Mouse (Mus musculus) testis, adult 2 months (tissue): ENCODE measurements around the gene Tcte1. TPM values are rescaled to one million over a fixed set of nuclear protein-coding genes. Genes with fewer than 3 reads are reported as not detected.

ENCODE experiments used
- H3K27ac ChIP-seq: fragments of 200-500 bp; 2 replicates; pipeline ENCODE4 v1.5.1; 2012; ENCODE audit warnings: low read depth, low read length; ENCODE audit not compliant: control insufficient read depth, insufficient read depth
- H3K27me3 ChIP-seq: fragments of 200-500 bp; 2 replicates; pipeline ENCODE4 v1.6.1; 2012; ENCODE audit warnings: mild to moderate bottlenecking, low read length, moderate library complexity; ENCODE audit not compliant: control insufficient read depth, insufficient read depth
- H3K36me3 ChIP-seq: fragments of 200-500 bp; 2 replicates; pipeline ENCODE4 v1.6.1; 2012; ENCODE audit warnings: mild to moderate bottlenecking, low read length; ENCODE audit not compliant: control insufficient read depth, insufficient read depth
- H3K4me1 ChIP-seq: fragments of 200-500 bp; 2 replicates; pipeline ENCODE4 v1.6.1; 2012; ENCODE audit warnings: low read length; ENCODE audit not compliant: control insufficient read depth, insufficient read depth
- H3K4me3 ChIP-seq: fragments of 200-500 bp; 2 replicates; pipeline ENCODE4 v1.5.1; 2012; ENCODE audit warnings: low read depth, mild to moderate bottlenecking, low read length, moderate library complexity, mixed read lengths; ENCODE audit not compliant: control insufficient read depth
- CTCF ChIP-seq: fragments of 200-500 bp; IDR thresholded peaks from 2 replicates; pipeline ENCODE4 v1.5.1; 2012; ENCODE audit warnings: low read depth, mild to moderate bottlenecking, inconsistent platforms, low read length, moderate library complexity; ENCODE audit not compliant: control insufficient read depth, insufficient read depth, insufficient replicate concordance
- POLR2A ChIP-seq: fragments of 200-500 bp; IDR thresholded peaks from 2 replicates; pipeline ENCODE4 v1.6.1; 2012; ENCODE audit warnings: low read depth, mild to moderate bottlenecking, inconsistent platforms, low read length, moderate library complexity; ENCODE audit not compliant: control insufficient read depth
- polyA plus RNA-seq: library from polyadenylated mRNA; depleted of rRNA; stranded (reverse); fragments of >200 nt; gene quantifications from 2 replicates; pipeline ENCODE4 v1.2.3, GENCODE M21; 2012

The Tcte1 gene
- polyA plus RNA-seq, 1 experiment, result 261 TPM

DNA sequence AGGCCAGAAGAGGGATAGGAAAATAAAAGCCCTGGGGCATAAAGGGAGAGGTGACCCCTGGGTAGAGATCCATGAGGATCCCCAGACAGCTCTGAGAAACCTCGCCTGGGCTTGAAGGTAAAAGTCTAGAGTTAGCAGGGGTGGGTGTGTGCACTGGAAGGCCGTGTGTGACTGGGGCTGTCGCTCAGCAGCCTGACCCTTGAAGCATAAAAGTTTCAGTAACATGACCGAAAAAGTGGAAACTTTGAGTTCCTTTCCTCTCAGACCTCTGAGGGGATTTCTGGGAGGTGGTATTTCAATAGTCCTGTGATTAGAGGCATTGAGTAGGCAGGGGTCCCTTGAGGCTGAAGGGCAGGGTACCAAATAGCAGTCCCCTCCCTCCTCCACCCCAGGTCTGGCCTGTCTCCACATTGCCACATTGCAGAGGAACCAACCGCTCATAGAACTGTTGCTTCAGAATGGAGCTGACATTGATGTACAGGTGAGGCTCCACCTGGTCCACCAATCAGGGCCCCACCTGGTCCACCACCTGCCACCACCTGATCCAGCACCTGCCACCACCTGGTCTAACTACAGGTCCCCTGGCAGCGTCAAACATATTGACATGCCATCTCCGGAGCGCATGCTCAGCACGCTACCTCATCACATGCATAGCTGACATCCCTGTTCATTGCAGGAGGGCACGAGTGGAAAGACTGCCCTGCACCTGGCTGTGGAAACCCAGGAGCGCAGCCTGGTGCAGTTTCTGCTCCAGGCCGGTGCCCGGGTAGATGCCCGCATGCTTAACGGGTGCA lies 36.7 kb downstream of the Tcte1 start:
- no peaks in the 10 kb centered on the region for H3K36me3 ChIP-seq
- peaks cover 15% of the 10 kb centered on the region for H3K4me1 ChIP-seq
- no peak for TF ChIP-seq CTCF
- no peak for TF ChIP-seq POLR2A
- H3K4me3 ChIP-seq, result no peak overlapping the region
- no peaks in the 10 kb centered on the region for H3K27me3 ChIP-seq
- H3K27ac ChIP-seq, result no peak overlapping the region

DNA sequence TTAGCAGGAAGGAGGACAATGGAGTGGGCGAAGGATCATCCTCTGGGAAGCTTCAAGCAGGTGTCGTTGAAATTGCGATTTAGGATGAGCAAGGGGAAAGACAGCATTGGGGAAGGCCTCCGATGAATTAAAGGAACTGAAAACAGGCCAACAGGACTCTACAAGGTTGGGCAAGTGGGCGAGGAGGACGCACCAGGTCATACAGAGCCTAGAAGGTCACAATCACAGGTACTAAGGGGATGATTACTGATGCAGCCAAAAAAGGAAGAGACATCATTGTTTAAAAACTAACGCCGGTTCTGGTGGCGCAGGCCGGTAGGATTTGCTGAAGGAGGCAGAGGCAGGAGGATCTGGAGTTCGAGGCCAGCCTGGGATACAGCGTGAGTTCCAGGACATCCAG lies 40.0 kb downstream of the Tcte1 start:
- Histone ChIP-seq H3K27me3 (no peaks in the 10 kb centered on the region), H3K27ac (no peak overlapping the region), H3K4me1 (peaks cover 9% of the 10 kb centered on the region), H3K4me3 (no peak overlapping the region), H3K36me3 (no peaks in the 10 kb centered on the region)
- TF ChIP-seq POLR2A, result no peak
- no peak for TF ChIP-seq CTCF

DNA sequence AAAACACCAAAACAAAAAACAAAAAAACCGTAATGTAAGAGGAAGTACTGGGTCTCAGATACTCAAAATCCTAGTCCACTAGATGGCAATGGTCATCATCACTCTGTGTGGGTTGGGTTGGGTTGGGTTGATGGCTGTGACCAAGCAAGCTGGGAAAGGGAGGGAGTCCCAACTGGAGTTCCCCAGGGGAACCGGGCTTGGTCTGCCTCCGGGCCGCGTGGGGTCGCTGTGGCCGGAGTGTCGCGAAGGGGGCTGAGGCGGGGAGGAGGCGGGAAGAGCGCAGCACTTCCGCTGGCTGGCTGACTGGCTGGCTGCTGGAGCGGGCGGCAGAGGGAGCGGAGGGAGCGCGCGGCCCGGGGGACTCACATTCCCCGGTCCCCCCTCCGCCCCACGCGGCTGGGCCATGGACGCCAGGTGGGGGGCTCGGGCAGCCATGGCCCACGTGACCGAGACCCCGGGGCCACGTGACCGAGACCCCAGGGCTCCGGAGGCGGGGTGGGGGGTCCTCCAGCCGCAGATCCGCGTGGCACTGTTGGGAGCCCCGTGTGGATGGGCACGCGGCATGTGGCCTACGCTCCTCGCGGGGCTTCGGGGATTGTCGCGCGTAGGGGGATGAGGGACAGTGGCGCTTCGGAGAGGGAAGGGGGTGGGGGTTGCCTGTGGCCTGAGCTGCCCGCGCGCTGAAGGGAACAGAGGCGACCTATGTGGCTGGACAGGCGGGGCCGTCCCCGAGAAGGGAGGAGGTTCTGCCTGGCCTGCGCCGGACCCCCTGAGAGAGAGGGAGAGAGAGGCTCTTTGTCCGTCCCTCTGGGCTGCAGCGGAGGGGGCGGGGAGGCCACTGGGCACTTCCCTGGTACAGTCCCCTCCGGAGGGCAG lies 40.7 kb downstream of the Tcte1 start, which contains the start of gene Slc35b2:
TSS of gene Slc35b2 (plus strand) at position 220 of the 876 bp plus-strand sequence.
- no peaks in the 10 kb centered on the region for H3K36me3 ChIP-seq
- peaks cover 9% of the 10 kb centered on the region for H3K4me1 ChIP-seq
- peak within 1 kb of the TSS; percentile 55 for H3K27ac ChIP-seq

DNA sequence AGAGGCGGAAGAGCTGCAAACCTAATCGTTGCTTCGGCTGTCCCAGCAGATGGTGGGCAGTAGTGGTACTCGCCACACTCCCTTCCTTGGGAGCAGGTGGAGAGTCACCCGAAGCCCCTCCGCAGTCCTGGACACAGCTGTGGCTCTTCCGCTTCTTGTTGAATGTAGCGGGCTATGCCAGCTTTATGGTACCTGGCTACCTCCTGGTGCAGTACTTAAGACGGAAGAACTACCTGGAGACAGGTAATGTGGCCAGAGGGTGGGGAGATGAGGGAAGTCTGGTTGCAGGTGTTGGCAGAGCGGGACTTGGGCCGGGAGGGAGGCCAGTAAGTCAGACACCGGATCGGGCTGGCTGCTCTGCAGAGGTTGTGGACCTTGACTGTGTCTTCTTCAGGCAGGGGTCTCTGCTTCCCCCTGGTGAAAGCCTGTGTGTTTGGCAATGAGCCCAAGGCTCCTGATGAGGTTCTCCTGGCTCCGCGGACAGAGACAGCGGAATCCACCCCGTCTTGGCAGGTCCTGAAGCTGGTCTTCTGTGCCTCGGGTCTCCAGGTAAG lies 41.4 kb downstream of the Tcte1 start:
- Histone ChIP-seq H3K27me3 (no peaks in the 10 kb centered on the region), H3K36me3 (no peaks in the 10 kb centered on the region; the same call in 1 of the 2 replicates), H3K4me1 (peaks cover 9% of the 10 kb centered on the region), H3K27ac (peak overlapping the region; percentile 55), H3K4me3 (peak overlapping the region; percentile 83)
- no peak for TF ChIP-seq POLR2A
- no peak for TF ChIP-seq CTCF

More for the DNA sequence above, 40.7 kb downstream of the Tcte1 start, which contains the start of gene Slc35b2:
- peak; percentile 69; the same call in 1 of the 2 replicates for TF ChIP-seq CTCF
- TF ChIP-seq POLR2A, result peak; percentile 55; the same call in 1 of the 2 replicates
- H3K4me3 ChIP-seq, result peak within 1 kb of the TSS; percentile 83
- no peaks in the 10 kb centered on the region for H3K27me3 ChIP-seq

DNA sequence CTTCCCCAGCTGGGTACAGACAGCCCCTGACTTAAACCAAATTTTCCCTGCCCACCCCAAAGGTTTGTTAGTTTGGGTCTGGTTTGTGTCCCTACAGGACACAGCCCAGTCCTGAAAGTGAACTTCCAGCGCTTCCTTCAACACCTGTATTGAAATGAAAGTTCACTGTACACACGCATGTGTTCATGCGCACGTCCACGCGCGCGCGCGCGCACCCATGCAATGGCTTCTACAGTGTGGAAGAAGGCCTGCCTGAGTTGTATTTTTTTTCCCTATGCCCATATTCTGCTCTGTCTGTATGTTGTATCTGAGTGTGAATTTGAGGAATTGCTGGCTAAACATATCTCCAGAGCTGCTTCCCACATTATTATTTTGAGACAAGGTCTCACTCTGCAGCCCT lies 41.9 kb downstream of the Tcte1 start:
- Histone ChIP-seq H3K27me3 (no peaks in the 10 kb centered on the region), H3K4me3 (no peak overlapping the region), H3K36me3 (no peaks in the 10 kb centered on the region; the same call in none of the 2 replicates), H3K4me1 (peaks cover 9% of the 10 kb centered on the region), H3K27ac (no peak overlapping the region)
- TF ChIP-seq POLR2A (no peak), CTCF (no peak)

DNA sequence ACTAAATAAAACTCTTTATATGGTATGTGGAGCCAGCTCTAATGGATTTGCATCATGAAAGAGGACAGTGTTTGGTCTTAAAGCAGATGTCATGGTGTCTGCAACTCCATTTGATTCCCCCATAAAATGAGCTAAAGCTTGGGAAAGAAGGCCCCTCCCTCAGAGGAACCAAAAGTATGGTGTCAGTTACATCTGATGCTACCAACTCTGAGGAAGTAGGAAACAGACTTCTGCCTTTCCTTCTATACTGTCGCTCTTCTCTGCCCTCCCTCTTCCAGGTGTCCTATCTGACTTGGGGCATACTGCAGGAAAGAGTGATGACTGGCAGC lies 42.8 kb downstream of the Tcte1 start:
- H3K27me3 ChIP-seq, result no peaks in the 10 kb centered on the region
- no peak overlapping the region for H3K27ac ChIP-seq
- peaks cover 4% of the 10 kb centered on the region for H3K36me3 ChIP-seq
- H3K4me3 ChIP-seq, result no peak overlapping the region
- H3K4me1 ChIP-seq, result peaks cover 9% of the 10 kb centered on the region
- TF ChIP-seq CTCF, result no peak

DNA sequence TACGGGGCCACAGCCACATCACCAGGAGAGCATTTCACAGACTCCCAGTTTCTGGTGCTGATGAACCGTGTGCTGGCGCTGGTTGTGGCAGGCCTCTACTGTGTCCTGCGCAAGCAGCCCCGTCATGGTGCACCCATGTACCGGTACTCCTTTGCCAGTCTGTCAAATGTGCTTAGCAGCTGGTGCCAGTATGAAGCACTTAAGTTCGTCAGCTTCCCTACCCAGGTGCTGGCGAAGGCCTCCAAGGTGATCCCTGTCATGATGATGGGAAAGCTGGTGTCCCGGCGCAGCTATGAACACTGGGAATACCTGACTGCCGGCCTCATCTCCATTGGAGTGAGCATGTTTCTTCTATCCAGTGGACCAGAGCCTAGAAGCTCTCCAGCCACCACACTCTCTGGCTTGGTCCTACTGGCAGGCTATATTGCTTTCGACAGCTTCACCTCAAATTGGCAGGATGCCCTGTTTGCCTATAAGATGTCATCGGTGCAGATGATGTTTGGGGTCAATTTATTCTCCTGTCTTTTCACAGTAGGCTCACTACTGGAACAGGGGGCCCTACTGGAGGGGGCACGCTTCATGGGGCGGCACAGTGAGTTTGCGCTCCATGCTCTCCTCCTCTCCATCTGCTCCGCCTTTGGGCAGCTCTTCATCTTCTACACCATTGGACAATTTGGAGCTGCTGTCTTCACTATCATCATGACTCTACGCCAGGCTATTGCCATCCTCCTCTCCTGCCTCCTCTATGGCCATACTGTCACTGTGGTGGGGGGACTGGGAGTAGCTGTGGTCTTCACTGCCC lies 43.3 kb downstream of the Tcte1 start:
- TF ChIP-seq POLR2A, result no peak
- no peak for TF ChIP-seq CTCF
- no peak overlapping the region for H3K27ac ChIP-seq
- H3K4me3 ChIP-seq, result no peak overlapping the region
- peaks cover 4% of the 10 kb centered on the region for H3K36me3 ChIP-seq
- H3K4me1 ChIP-seq, result peaks cover 9% of the 10 kb centered on the region
- no peaks in the 10 kb centered on the region for H3K27me3 ChIP-seq
